Mouse (Mus musculus): ENCODE results near the gene Ehd4. TPM values are rescaled to one million over a fixed set of nuclear protein-coding genes. Genes with fewer than 3 reads are reported as not detected.
A peak's percentile ranks its signal among the peaks of the same experiment; 100 is the strongest.

Ehd4 gene
- total and polyA plus RNA-seq, 3 experiments, result 15.8 to 35.5 TPM; not detected in 1

- no peaks in the 10 kb centered on the region for H3K36me3 ChIP-seq (ENCODE audit: control insufficient read depth in 1 of 2, insufficient read depth in 2 of 2, low read length in 2 of 2)
- H3K79me2 ChIP-seq (ENCODE audit: control insufficient read depth, insufficient read depth, low read length, poor library complexity), result no peaks in the 10 kb centered on the region
- no peak overlapping the region for H3K27ac ChIP-seq (ENCODE audit: control insufficient read depth, low read depth, low read length)
- TF ChIP-seq MYB (IDR thresholded peaks at IDR 0.05; ENCODE audit: low read depth, low read length), result no peak
- no peak for TF ChIP-seq BHLHE40 (IDR thresholded peaks at IDR 0.05; ENCODE audit: borderline replicate concordance, low read depth, low read length)
- TF ChIP-seq RCOR1 (IDR thresholded peaks at IDR 0.05; ENCODE audit: low read depth, low read length), result no peak
- peak; percentile 39; the same call in 1 of the 2 replicates for TF ChIP-seq SMC3 (IDR thresholded peaks at IDR 0.05; ENCODE audit: low read depth, low read length)
- TF ChIP-seq NRF1 (IDR thresholded peaks at IDR 0.05; ENCODE audit: insufficient read depth, low read depth, low read length, poor library complexity, severe bottlenecking), result no peak
- TF ChIP-seq RAD21 (IDR thresholded peaks at IDR 0.05; ENCODE audit: low read depth, low read length), result peak; percentile 45
- peak; percentile 34 to 57 (median 42); a peak in 5 of 6 replicates for TF ChIP-seq CTCF (IDR thresholded peaks at IDR 0.05 in 2 of 3, conservative IDR thresholded peaks at IDR 0.05 in 1 of 3; ENCODE audit: control insufficient read depth in 1 of 3, insufficient read depth in 1 of 3, low read depth in 2 of 3, low read length in 3 of 3, poor library complexity in 1 of 3, severe bottlenecking in 1 of 3)
- no peak for TF ChIP-seq ETS1 (IDR thresholded peaks at IDR 0.05; ENCODE audit: low read depth, low read length)
- H3K4me3 ChIP-seq (ENCODE audit: control insufficient read depth in 1 of 2, insufficient read depth in 1 of 2, low read depth in 2 of 2, low read length in 2 of 2), result no peak overlapping the region
- H3K9me3 ChIP-seq (replicated peaks; ENCODE audit: insufficient read depth, low read length), result no peaks in the 10 kb centered on the region
- H3K4me1 ChIP-seq (ENCODE audit: control insufficient read depth in 1 of 2, insufficient read depth in 2 of 2, low read length in 2 of 2), result peaks cover 0 to 6% of the 10 kb centered on the region in 2 experiments; a peak in 1 of 4 replicates
- H3K27me3 ChIP-seq (ENCODE audit: control insufficient read depth in 1 of 2, insufficient read depth in 2 of 2, low read length in 2 of 2), result peaks cover 6 to 7% of the 10 kb centered on the region in 2 experiments; a peak in 3 of 4 replicates
- DNase-seq (ENCODE audit: low read depth, low spot score), result peak; percentile 37
- H3K9ac ChIP-seq (ENCODE audit: control insufficient read depth, low read depth, low read length, poor library complexity, severe bottlenecking), result no peak overlapping the region
Observed at GRCm38 (mm10) chr2:120187583-120187982, 33.2 kb upstream of the Ehd4 start.

DNA sequence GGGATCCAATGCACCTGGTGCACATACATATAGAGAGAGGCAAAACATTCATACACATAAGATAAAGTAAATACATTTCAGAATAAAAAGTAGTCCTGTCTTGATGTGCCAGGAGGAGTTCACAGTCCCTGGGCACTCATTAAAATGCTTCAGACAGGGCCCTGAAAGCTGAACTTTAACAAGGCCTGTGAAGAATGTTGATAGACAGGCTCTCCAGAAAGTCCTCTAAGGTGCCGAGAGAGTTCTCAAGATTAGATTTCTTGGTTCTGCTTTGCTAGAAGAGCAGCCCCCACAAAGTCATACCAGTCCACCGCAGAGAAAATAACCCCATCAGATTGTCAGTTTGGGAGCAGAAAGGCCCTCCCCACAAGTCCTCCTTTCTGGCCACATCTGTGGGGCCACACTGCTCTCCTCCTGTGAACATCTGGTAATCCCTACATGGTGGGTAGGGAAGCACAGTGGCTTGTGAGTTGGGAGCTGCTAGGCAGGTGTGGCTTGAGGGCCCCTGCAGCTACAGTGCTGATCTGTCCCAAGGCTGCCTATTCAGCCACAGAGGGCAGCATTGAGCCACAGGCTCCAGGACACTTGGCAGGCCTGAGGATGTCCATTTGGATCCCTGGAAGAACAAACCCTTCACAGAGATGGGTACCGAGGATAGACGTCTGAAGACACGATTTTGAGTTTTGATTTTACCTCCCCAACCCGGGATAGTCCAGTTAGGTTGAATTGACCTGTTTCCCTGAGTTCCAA is 31.3 kb upstream of the Ehd4 start:
- Histone ChIP-seq H3K27me3 (ENCODE audit: control insufficient read depth in 1 of 2, insufficient read depth in 2 of 2, low read length in 2 of 2) (peaks cover under 1 to 4% of the 10 kb centered on the region in 2 experiments; a peak in 2 of 4 replicates), H3K4me1 (ENCODE audit: control insufficient read depth in 1 of 2, insufficient read depth in 2 of 2, low read length in 2 of 2) (peaks cover 0 to 6% of the 10 kb centered on the region in 2 experiments; a peak in 1 of 4 replicates), H3K9ac (ENCODE audit: control insufficient read depth, low read depth, low read length, poor library complexity, severe bottlenecking) (no peak overlapping the region), H3K79me2 (ENCODE audit: control insufficient read depth, insufficient read depth, low read length, poor library complexity) (no peaks in the 10 kb centered on the region), H3K9me3 (replicated peaks; ENCODE audit: insufficient read depth, low read length) (no peaks in the 10 kb centered on the region), H3K27ac (ENCODE audit: control insufficient read depth, low read depth, low read length) (no peak overlapping the region), H3K36me3 (ENCODE audit: control insufficient read depth in 1 of 2, insufficient read depth in 2 of 2, low read length in 2 of 2) (no peaks in the 10 kb centered on the region), H3K4me3 (ENCODE audit: control insufficient read depth in 1 of 2, insufficient read depth in 1 of 2, low read depth in 2 of 2, low read length in 2 of 2) (no peak overlapping the region)
- peak; percentile 8 for DNase-seq (ENCODE audit: low read depth, low spot score)
- no peak for TF ChIP-seq GABPA (IDR thresholded peaks at IDR 0.05; ENCODE audit: low read depth, low read length)
- TF ChIP-seq RAD21 (IDR thresholded peaks at IDR 0.05; ENCODE audit: low read depth, low read length), result peak; percentile 12
- TF ChIP-seq CTCF (IDR thresholded peaks at IDR 0.05 in 2 of 3, conservative IDR thresholded peaks at IDR 0.05 in 1 of 3; ENCODE audit: control insufficient read depth in 1 of 3, insufficient read depth in 1 of 3, low read depth in 2 of 3, low read length in 3 of 3, poor library complexity in 1 of 3, severe bottlenecking in 1 of 3), result peak; percentile 23 to 40 (median 34); a peak in 4 of 6 replicates

- Histone ChIP-seq H3K79me2 (ENCODE audit: control insufficient read depth, insufficient read depth, low read length, poor library complexity) (no peaks in the 10 kb centered on the region), H3K9ac (ENCODE audit: control insufficient read depth, low read depth, low read length, poor library complexity, severe bottlenecking) (no peak overlapping the region), H3K9me3 (replicated peaks; ENCODE audit: insufficient read depth, low read length) (no peaks in the 10 kb centered on the region), H3K27ac (ENCODE audit: control insufficient read depth, low read depth, low read length) (no peak overlapping the region), H3K27me3 (ENCODE audit: control insufficient read depth in 1 of 2, insufficient read depth in 2 of 2, low read length in 2 of 2) (no peaks in the 10 kb centered on the region; a peak in 1 of 4 replicates), H3K36me3 (ENCODE audit: control insufficient read depth in 1 of 2, insufficient read depth in 2 of 2, low read length in 2 of 2) (no peaks in the 10 kb centered on the region), H3K4me3 (ENCODE audit: control insufficient read depth in 1 of 2, insufficient read depth in 1 of 2, low read depth in 2 of 2, low read length in 2 of 2) (no peak overlapping the region), H3K4me1 (ENCODE audit: control insufficient read depth in 1 of 2, insufficient read depth in 2 of 2, low read length in 2 of 2) (no peaks in the 10 kb centered on the region)
- DNase-seq (ENCODE audit: low read depth, low spot score), result peak; percentile 22
- TF ChIP-seq ZNF384 (IDR thresholded peaks at IDR 0.05; ENCODE audit: low read depth, low read length) (peak; percentile 63), SIN3A (IDR thresholded peaks at IDR 0.05; ENCODE audit: low read length) (no peak), GABPA (IDR thresholded peaks at IDR 0.05; ENCODE audit: low read depth, low read length) (no peak), RCOR1 (IDR thresholded peaks at IDR 0.05; ENCODE audit: low read depth, low read length) (no peak), NRF1 (IDR thresholded peaks at IDR 0.05; ENCODE audit: insufficient read depth, low read depth, low read length, poor library complexity, severe bottlenecking) (no peak), JUND (IDR thresholded peaks at IDR 0.05; ENCODE audit: low read depth, low read length) (no peak), CHD1 (IDR thresholded peaks at IDR 0.05; ENCODE audit: low read depth, low read length) (no peak), NELFE (IDR thresholded peaks at IDR 0.05; ENCODE audit: low read depth, low read length) (no peak), EP300 (IDR thresholded peaks at IDR 0.05; ENCODE audit: low read depth in 1 of 2, low read length in 2 of 2) (no peak), POLR2AphosphoS5 (IDR thresholded peaks at IDR 0.05; ENCODE audit: borderline replicate concordance, low read depth, low read length) (no peak), CTCF (IDR thresholded peaks at IDR 0.05 in 2 of 3, conservative IDR thresholded peaks at IDR 0.05 in 1 of 3; ENCODE audit: control insufficient read depth in 1 of 3, insufficient read depth in 1 of 3, low read depth in 2 of 3, low read length in 3 of 3, poor library complexity in 1 of 3, severe bottlenecking in 1 of 3) (peak; percentile 11 to 43 (median 30); a peak in 3 of 6 replicates), SMC3 (IDR thresholded peaks at IDR 0.05; ENCODE audit: low read depth, low read length) (peak; percentile 36), BHLHE40 (IDR thresholded peaks at IDR 0.05; ENCODE audit: borderline replicate concordance, low read depth, low read length) (no peak), RAD21 (IDR thresholded peaks at IDR 0.05; ENCODE audit: low read depth, low read length) (peak; percentile 25), E2F4 (IDR thresholded peaks at IDR 0.05; ENCODE audit: borderline replicate concordance, low read depth, low read length) (no peak), TBP (IDR thresholded peaks at IDR 0.05; ENCODE audit: low read depth, low read length) (peak; percentile 41; the same call in 1 of the 2 replicates), UBTF (IDR thresholded peaks at IDR 0.05; ENCODE audit: borderline replicate concordance, insufficient read depth, low read depth, low read length) (no peak), MYB (IDR thresholded peaks at IDR 0.05; ENCODE audit: low read depth, low read length) (no peak), KAT2A (conservative IDR thresholded peaks at IDR 0.05; ENCODE audit: low read depth, low read length) (no peak)
Observed at GRCm38 (mm10) chr2:120178936-120179335, 24.5 kb upstream of the Ehd4 start.
